Mouse (Mus musculus) spleen, adult 2 months (tissue): ENCODE measurements around the gene Fndc1.

Experiments used
- CTCF ChIP-seq: fragments of 200-500 bp; IDR thresholded peaks from 2 replicates; pipeline ENCODE4 v1.5.1; 2011; ENCODE audit warnings: mild to moderate bottlenecking, inconsistent platforms; ENCODE audit not compliant: insufficient read depth, insufficient read length, insufficient replicate concordance; ENCODE audit errors: extremely low read depth
- POLR2A ChIP-seq: fragments of 200-500 bp; IDR thresholded peaks from 2 replicates; pipeline ENCODE4 v1.6.1; 2011; ENCODE audit warnings: low read depth, low read length, inconsistent platforms

DNA sequence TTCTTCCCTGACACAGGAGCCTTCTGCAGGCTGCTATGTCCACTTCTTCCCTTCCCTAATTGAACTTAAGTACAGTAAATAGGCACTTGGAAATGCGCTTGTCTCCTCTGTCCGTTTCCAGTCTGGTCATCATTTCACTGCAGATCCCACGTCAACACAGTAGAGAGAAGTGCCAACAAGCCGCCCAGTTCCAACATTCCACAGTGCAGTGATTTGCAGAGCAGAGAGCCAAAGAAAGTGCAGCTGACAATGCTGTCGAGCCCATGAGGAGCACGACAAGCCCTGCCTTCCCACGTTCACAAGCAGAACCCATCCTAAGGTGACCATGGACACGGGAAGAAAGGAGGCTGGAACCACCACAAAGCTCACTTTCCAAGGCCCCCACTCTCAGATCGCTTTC is 1.7 kb downstream of the Fndc1 start:
- TF ChIP-seq CTCF (no peak), POLR2A (no peak)
